Mouse (Mus musculus) MEL (cell line): ENCODE results near the gene Adamtsl5. TPM values are rescaled to one million over a fixed set of nuclear protein-coding genes. Genes with fewer than 3 reads are reported as not detected.

ENCODE experiments used
- DNase-seq: peaks from one replicate; pipeline ENCODE4 v3.0.0; 2011; ENCODE audit warnings: low read depth, low spot score
- H3K27ac ChIP-seq: 2 replicates; pipeline ENCODE4 v1.5.1; 2012; ENCODE audit warnings: low read depth, mild to moderate bottlenecking, control low read depth, low read length, moderate library complexity; ENCODE audit not compliant: control insufficient read depth
- H3K27me3 ChIP-seq, 2 experiments: fragments of 150-350 bp in 1 of 2; sonication (generic) in 1 of 2; 2 replicates each; pipeline ENCODE4 v1.6.1; 2012; ENCODE audit warnings: low read length in 2 of 2, mild to moderate bottlenecking in 2 of 2, improper control_type of control experiment in 1 of 2, moderate library complexity in 1 of 2; ENCODE audit not compliant: insufficient read depth in 2 of 2, control insufficient read depth in 1 of 2
- H3K36me3 ChIP-seq, 2 experiments: 2 replicates each; pipeline ENCODE4 v1.6.1; 2012 to 2014; ENCODE audit warnings: low read length in 2 of 2, improper control_type of control experiment in 1 of 2, inconsistent platforms in 1 of 2, mild to moderate bottlenecking in 1 of 2; ENCODE audit not compliant: insufficient read depth in 2 of 2, control insufficient read depth in 1 of 2
- H3K4me1 ChIP-seq, 2 experiments: fragments of 150-350 bp in 1 of 2; sonication (generic) in 1 of 2; 2 replicates each; pipeline ENCODE4 v1.6.1; 2012; ENCODE audit warnings: low read length in 2 of 2, improper control_type of control experiment in 1 of 2, mild to moderate bottlenecking in 1 of 2; ENCODE audit not compliant: insufficient read depth in 2 of 2, control insufficient read depth in 1 of 2
- H3K4me3 ChIP-seq, 2 experiments: fragments of 150-350 bp in 1 of 2; sonication (generic) in 1 of 2; 2 replicates each; pipeline ENCODE4 v1.5.1; 2012; ENCODE audit warnings: low read depth in 2 of 2, low read length in 2 of 2, mild to moderate bottlenecking in 2 of 2, moderate library complexity in 2 of 2, control low read depth in 1 of 2, improper control_type of control experiment in 1 of 2; ENCODE audit not compliant: control insufficient read depth in 1 of 2, insufficient read depth in 1 of 2
- H3K79me2 ChIP-seq: 2 replicates; pipeline ENCODE4 v1.6.1; 2012; ENCODE audit warnings: mild to moderate bottlenecking, low read length, moderate library complexity; ENCODE audit not compliant: control insufficient read depth, poor library complexity, insufficient read depth
- H3K9ac ChIP-seq: 2 replicates; pipeline ENCODE4 v1.6.1; 2012; ENCODE audit warnings: low read depth, mild to moderate bottlenecking, control low read depth, low read length, moderate library complexity; ENCODE audit not compliant: control insufficient read depth, poor library complexity, severe bottlenecking
- H3K9me3 ChIP-seq: fragments of 150-350 bp; sonication (generic); replicated peaks from 2 replicates; pipeline ENCODE4 v1.6.1; 2012; ENCODE audit warnings: mild to moderate bottlenecking, low read length, improper control_type of control experiment, moderate library complexity; ENCODE audit not compliant: insufficient read depth
- CHD2 ChIP-seq: IDR thresholded peaks from 2 replicates; pipeline ENCODE4 v1.6.1; 2011; ENCODE audit warnings: low read length, improper control_type of control experiment
- CTCF ChIP-seq, 3 experiments: IDR thresholded peaks in 2 of 3; conservative IDR thresholded peaks in 1 of 3; 2 replicates each; pipeline ENCODE4 v1.5.1; 2011 to 2012; ENCODE audit warnings: low read length in 3 of 3, low read depth in 2 of 3, mild to moderate bottlenecking in 2 of 3, improper control_type of control experiment in 1 of 3, inconsistent platforms in 1 of 3, mixed read lengths in 1 of 3, moderate library complexity in 1 of 3; ENCODE audit not compliant: control insufficient read depth in 1 of 3, insufficient read depth in 1 of 3, poor library complexity in 1 of 3, severe bottlenecking in 1 of 3
- E2F4 ChIP-seq: IDR thresholded peaks from 2 replicates; pipeline ENCODE4 v1.6.1; 2011; ENCODE audit warnings: low read depth, low read length, improper control_type of control experiment, borderline replicate concordance
- HCFC1 ChIP-seq: IDR thresholded peaks from 2 replicates; pipeline ENCODE4 v1.6.1; 2012; ENCODE audit warnings: low read depth, mild to moderate bottlenecking, inconsistent platforms, low read length, improper control_type of control experiment, moderate library complexity
- MAFK ChIP-seq: IDR thresholded peaks from 2 replicates; pipeline ENCODE4 v1.6.1; 2011; ENCODE audit warnings: low read depth, mild to moderate bottlenecking, low read length, improper control_type of control experiment, borderline replicate concordance
- MAX ChIP-seq: IDR thresholded peaks from 2 replicates; pipeline ENCODE4 v1.6.1; 2011; ENCODE audit warnings: low read length, improper control_type of control experiment
- MAZ ChIP-seq: IDR thresholded peaks from 2 replicates; pipeline ENCODE4 v1.6.1; 2012; ENCODE audit warnings: low read depth, mild to moderate bottlenecking, inconsistent platforms, low read length, improper control_type of control experiment
- MYB ChIP-seq: IDR thresholded peaks from 2 replicates; pipeline ENCODE4 v1.6.1; 2011; ENCODE audit warnings: mild to moderate bottlenecking, low read depth, low read length, improper control_type of control experiment
- NELFE ChIP-seq: IDR thresholded peaks from 2 replicates; pipeline ENCODE4 v1.6.1; 2011; ENCODE audit warnings: low read depth, low read length, improper control_type of control experiment
- POLR2A ChIP-seq, 2 experiments: IDR thresholded peaks; 2 replicates each; pipeline ENCODE4 v1.6.1; 2011 to 2012; ENCODE audit warnings: low read length in 2 of 2, mild to moderate bottlenecking in 2 of 2, control low read depth in 1 of 2, improper control_type of control experiment in 1 of 2, low read depth in 1 of 2, moderate library complexity in 1 of 2; ENCODE audit not compliant: control insufficient read depth in 1 of 2, insufficient read depth in 1 of 2, poor library complexity in 1 of 2
- RCOR1 ChIP-seq: IDR thresholded peaks from 2 replicates; pipeline ENCODE4 v1.6.1; 2012; ENCODE audit warnings: low read depth, mild to moderate bottlenecking, inconsistent platforms, low read length, improper control_type of control experiment
- SIN3A ChIP-seq: IDR thresholded peaks from 2 replicates; pipeline ENCODE4 v1.6.1; 2012; ENCODE audit warnings: low read length, improper control_type of control experiment, inconsistent platforms
- UBTF ChIP-seq: IDR thresholded peaks from 2 replicates; pipeline ENCODE4 v1.6.1; 2012; ENCODE audit warnings: low read depth, mild to moderate bottlenecking, inconsistent platforms, low read length, improper control_type of control experiment, moderate library complexity, borderline replicate concordance; ENCODE audit not compliant: insufficient read depth
- ZC3H11A ChIP-seq: IDR thresholded peaks from 2 replicates; pipeline ENCODE4 v1.6.1; 2012; ENCODE audit warnings: low read depth, mild to moderate bottlenecking, inconsistent platforms, low read length, improper control_type of control experiment
- ZKSCAN1 ChIP-seq: IDR thresholded peaks from 2 replicates; pipeline ENCODE4 v1.6.1; 2012; ENCODE audit warnings: low read depth, mild to moderate bottlenecking, inconsistent platforms, low read length, improper control_type of control experiment, moderate library complexity
- ZMIZ1 ChIP-seq: IDR thresholded peaks from 2 replicates; pipeline ENCODE4 v1.6.1; 2012; ENCODE audit warnings: low read depth, mild to moderate bottlenecking, inconsistent platforms, low read length, improper control_type of control experiment, moderate library complexity
- polyA plus RNA-seq, 2 experiments: library from polyadenylated mRNA; stranded (reverse) in 1 of 2; unstranded in 1 of 2; fragments of >175 nt in 1 of 2; fragments of >200 nt in 1 of 2; gene quantifications; 2 replicates each; pipeline versions ENCODE4 v1.2.1 to v1.2.4; 2012; ENCODE audit warnings: low replicate concordance in 2 of 2, low read depth in 1 of 2; ENCODE audit not compliant: insufficient read length in 2 of 2, insufficient read depth in 1 of 2, missing spikeins in 1 of 2
- total RNA-seq: library from RNA; depleted of rRNA; stranded (reverse); fragments of 300-350 nt; gene quantifications from 2 replicates; pipeline ENCODE4 v1.2.3, GENCODE M21; 2012

The Adamtsl5 gene
- total and polyA plus RNA-seq, 3 experiments: 3.9 to 16.5 TPM; not detected in 1

DNA sequence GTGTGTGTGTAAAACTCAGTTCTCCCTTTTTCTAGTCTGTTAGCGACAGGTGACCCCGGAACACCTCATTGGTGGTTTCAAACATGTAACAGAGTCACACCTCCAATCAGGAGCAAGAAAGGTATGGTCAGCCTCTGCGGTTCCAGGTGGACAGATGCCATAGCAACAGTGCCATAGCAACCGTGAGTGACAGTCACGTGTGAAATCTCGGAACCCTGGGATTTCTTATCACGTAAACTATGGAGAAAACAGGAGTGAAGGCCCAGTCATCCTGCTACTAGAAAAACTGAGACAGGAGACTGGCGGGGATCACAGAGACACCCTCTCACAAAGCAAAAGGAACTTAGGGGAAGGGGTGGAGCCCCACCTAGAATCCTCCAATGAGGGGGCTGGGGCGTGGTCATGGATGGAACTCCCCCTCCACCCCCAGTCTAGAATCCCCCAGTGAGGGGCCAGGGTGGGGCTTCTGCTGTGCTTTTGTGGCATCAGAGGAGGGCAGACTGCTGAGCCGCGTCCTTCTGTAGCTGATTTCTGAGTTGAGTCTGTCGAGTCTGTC lies 23.3 kb upstream of the Adamtsl5 start (continued):
- TF ChIP-seq RCOR1: no peak
- no peak for TF ChIP-seq E2F4

- Histone ChIP-seq H3K4me1 (peaks cover 0 to 7% of the 10 kb centered on the region in 2 experiments; a peak in 1 of 4 replicates), H3K36me3 (no peaks in the 10 kb centered on the region), H3K9me3 (no peaks in the 10 kb centered on the region), H3K79me2 (no peaks in the 10 kb centered on the region), H3K9ac (no peak overlapping the region), H3K4me3 (no peak overlapping the region), H3K27me3 (peaks cover 0 to 2% of the 10 kb centered on the region in 2 experiments; a peak in 1 of 4 replicates), H3K27ac (no peak overlapping the region)
- peak; percentile 45 for DNase-seq
- TF ChIP-seq CTCF (IDR thresholded peaks at IDR 0.05 in 2 of 3, conservative IDR thresholded peaks at IDR 0.05 in 1 of 3; ENCODE audit: control insufficient read depth in 1 of 3, insufficient read depth in 1 of 3, low read depth in 2 of 3, low read length in 3 of 3, poor library complexity in 1 of 3, severe bottlenecking in 1 of 3) (peak; percentile 38 to 47 (median 39); a peak in 5 of 6 replicates), CHD2 (no peak), POLR2A (IDR thresholded peaks at IDR 0.05; ENCODE audit: control insufficient read depth in 1 of 2, insufficient read depth in 1 of 2, low read depth in 1 of 2, low read length in 2 of 2, poor library complexity in 1 of 2) (no peak), MYB (no peak), SIN3A (no peak)
Observed at GRCm38 (mm10) chr10:80369995-80370747, 22.0 kb upstream of the Adamtsl5 start.

DNA sequence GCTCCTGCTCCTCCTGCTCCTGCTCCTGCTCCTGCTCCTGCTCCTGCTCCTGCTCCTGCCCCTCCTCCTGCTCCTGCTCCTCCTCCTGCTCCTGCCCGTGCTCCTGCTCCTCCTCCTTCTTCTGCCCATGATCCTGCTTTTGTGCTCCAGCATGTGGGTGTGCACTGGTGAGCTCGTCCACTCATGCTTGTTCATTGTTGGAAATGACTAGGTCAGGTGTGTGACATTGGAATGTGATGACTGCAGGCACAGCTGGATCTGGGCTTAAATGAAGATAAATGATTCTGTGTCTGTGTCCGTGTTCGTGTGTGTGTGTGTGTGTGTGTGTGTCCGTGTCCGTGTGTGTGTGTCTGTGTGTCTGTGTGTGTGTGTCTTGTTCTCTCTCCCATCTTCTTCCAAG lies 20.2 kb upstream of the Adamtsl5 start:
- peaks cover 2% of the 10 kb centered on the region in 2 experiments; a peak in 1 of 4 replicates for H3K27me3 ChIP-seq
- no peak for DNase-seq

GRCm38 (mm10) chr10:80367954-80368353 lies 19.7 kb upstream of the Adamtsl5 start:
- H3K4me1 ChIP-seq: peaks cover 0 to 7% of the 10 kb centered on the region in 2 experiments; a peak in 1 of 4 replicates
- no peaks in the 10 kb centered on the region for H3K79me2 ChIP-seq
- DNase-seq: no peak
- H3K4me3 ChIP-seq: no peak overlapping the region
- no peaks in the 10 kb centered on the region for H3K9me3 ChIP-seq
- peaks cover 2% of the 10 kb centered on the region in 2 experiments; a peak in 1 of 4 replicates for H3K27me3 ChIP-seq
- H3K9ac ChIP-seq: no peak overlapping the region
- no peaks in the 10 kb centered on the region for H3K36me3 ChIP-seq
- no peak overlapping the region for H3K27ac ChIP-seq
- TF ChIP-seq UBTF (no peak), RCOR1 (no peak), NELFE (no peak)

More for the DNA sequence above, 20.2 kb upstream of the Adamtsl5 start:
- Histone ChIP-seq H3K4me1 (peaks cover 0 to 7% of the 10 kb centered on the region in 2 experiments; a peak in 1 of 4 replicates), H3K27ac (no peak overlapping the region), H3K36me3 (no peaks in the 10 kb centered on the region), H3K9me3 (no peaks in the 10 kb centered on the region), H3K79me2 (no peaks in the 10 kb centered on the region), H3K4me3 (no peak overlapping the region), H3K9ac (no peak overlapping the region)
- TF ChIP-seq ZKSCAN1 (no peak), MAZ (no peak), MAX (no peak), CTCF (IDR thresholded peaks at IDR 0.05 in 2 of 3, conservative IDR thresholded peaks at IDR 0.05 in 1 of 3; ENCODE audit: control insufficient read depth in 1 of 3, insufficient read depth in 1 of 3, low read depth in 2 of 3, low read length in 3 of 3, poor library complexity in 1 of 3, severe bottlenecking in 1 of 3) (no peak), MAFK (no peak), HCFC1 (no peak), ZC3H11A (no peak), NELFE (no peak), ZMIZ1 (no peak)
